Mouse (Mus musculus) left cerebral cortex, adult 18-20 months (tissue): ENCODE results near the gene Ccnyl1. TPM values are rescaled to one million over a fixed set of nuclear protein-coding genes. Genes with fewer than 3 reads are reported as not detected.
A peak's percentile ranks its signal among the peaks of the same experiment; 100 is the strongest.

Experiments
- DNase-seq, 2 experiments: peaks; one replicate each; pipeline ENCODE4 v3.0.0; 2021 to 2022; ENCODE audit warnings: low spot score in 2 of 2, mixed read lengths in 1 of 2
- total RNA-seq, 2 experiments: library from RNA; stranded (reverse); gene quantifications; 2 replicates each; pipeline ENCODE4 v1.2.3; 2021

The Ccnyl1 gene
- total RNA-seq, 2 experiments from 2014 or later: 20.5 to 22.0 TPM

GRCm38 (mm10) chr1:64736681-64737501, 46.6 kb downstream of the Ccnyl1 start:
- no peak for DNase-seq

DNA sequence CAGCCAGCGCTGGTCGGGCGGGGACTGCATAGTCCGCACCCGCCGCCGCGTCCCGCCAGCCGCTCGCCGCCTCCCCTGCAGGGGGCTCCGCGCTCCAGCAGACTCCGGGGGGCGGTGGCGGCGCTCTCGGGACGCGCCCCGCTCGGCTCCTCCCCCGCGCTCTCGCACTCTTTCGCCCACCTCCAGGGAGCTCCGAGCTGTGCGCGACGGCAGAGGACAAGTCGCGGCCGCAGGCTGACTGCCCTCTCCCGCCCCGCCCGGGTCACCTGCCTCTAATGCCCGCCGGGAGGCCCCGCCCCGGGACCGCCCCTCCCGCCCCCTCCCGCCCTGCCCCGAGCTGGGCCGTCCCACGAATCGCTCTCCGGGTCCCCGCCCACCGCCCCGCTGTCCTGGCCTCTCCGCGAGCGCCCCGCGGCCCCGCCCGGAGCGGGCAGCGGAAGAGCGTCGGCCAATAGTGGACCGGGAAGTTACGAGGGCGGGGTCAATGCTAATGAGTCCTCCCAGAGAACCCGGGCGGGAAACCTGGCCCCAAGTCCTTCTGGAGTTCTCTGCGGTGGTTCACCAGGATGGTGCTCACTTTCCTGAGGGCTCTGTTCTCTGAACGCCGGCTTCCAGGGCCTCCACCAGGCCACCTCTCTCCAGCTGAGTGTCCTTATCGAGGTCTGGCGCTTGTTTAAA, 47.4 kb downstream of the Ccnyl1 start, which contains the start of gene Fzd5:
Gene Fzd5 (minus strand): TSS at position 250 of the 678 bp plus-strand sequence.
- peak; percentile 58 to 62 for DNase-seq

DNA sequence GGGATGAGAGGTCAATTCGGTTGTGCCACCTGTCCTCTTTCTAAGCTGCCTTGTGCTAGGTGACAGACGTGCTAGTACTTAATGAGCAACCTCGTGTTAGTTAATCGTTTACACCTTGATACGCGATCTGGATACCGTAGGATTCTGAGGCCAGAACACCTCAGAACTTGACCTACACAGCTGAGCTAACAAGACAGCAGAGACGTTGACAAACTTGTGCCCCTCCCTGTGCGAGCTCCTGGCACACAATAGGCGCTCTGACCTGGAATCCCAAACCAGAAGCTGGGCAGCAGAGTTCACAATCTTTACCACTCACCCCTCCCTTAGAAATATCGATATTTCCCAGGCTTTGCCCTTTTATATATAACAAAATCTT, 47.9 kb downstream of the Ccnyl1 start:
- no peak for DNase-seq

- DNase-seq: no peak
Observed at GRCm38 (mm10) chr1:64738661-64739082, 48.4 kb downstream of the Ccnyl1 start.

- no peak for DNase-seq
Observed at GRCm38 (mm10) chr1:64742741-64743408, 52.6 kb downstream of the Ccnyl1 start.

- no peak for DNase-seq
Observed at GRCm38 (mm10) chr1:64744616-64745015, 54.4 kb downstream of the Ccnyl1 start.

DNA sequence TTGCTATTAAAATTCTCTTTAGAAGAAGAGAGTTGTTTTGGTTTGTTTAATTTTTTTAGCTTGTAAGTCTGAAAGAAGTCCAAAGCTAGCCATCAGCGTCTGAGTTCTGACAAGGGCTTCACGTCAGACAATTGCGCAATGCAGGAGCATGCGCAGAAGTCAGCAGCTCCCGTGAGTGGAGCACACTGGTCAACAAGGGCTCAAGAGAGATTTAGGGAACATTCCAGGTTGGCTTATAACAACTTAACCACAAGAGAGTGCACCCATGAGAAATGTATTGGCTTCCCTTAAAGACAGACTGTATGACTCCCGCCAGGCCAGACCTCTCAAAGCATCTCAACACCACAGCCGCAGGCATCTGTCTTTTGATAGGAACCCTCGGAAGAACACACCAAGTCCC, 62.9 kb downstream of the Ccnyl1 start:
- DNase-seq: no peak

DNA sequence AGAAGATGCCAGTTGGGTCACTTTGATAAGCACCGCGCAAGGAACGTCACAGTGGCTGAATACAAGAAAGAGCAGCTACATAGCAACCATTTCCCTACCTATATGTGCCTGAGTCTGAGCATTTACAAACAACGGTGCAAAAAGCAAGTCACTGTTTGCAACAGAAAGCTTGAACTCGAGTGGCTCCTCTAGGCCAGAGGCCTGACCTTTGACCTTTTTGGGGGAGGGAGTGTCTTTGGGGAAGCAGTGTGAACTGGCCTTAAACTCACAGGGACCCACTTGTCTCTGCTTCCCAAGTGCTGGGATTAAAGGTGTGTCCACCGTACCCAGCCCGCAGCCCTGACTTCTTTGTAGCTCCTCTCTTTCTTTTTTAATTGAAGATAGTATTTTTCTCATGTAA, 63.4 kb downstream of the Ccnyl1 start:
- no peak for DNase-seq

GRCm38 (mm10) chr1:64754658-64755057, 64.4 kb downstream of the Ccnyl1 start:
- no peak for DNase-seq

GRCm38 (mm10) chr1:64755971-64756639, 65.8 kb downstream of the Ccnyl1 start:
- DNase-seq: no peak

- no peak for DNase-seq
Observed at GRCm38 (mm10) chr1:64756640-64757030, 66.4 kb downstream of the Ccnyl1 start.

DNA sequence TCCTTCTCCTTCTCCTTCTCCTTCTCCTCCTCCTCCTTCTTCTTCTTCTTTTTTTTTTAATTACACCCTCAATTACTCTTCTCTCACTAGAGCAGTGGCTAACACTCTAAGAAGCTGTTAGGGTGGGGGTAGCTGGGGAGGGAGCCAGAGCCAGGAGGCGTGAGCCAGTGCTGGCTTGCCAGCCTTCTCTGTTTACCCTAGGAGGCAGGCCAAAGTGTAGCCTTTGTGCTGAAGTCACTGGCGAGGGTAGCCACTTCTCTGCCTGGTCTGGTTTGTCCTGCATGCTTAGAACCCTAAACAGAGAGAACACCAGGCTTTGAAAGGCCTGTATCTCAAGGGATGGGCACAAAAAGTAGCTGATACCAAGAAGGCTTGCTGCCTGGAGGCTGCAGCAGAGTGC, 67.0 kb downstream of the Ccnyl1 start:
- no peak for DNase-seq

GRCm38 (mm10) chr1:64757766-64758165, 67.5 kb downstream of the Ccnyl1 start:
- no peak for DNase-seq

DNA sequence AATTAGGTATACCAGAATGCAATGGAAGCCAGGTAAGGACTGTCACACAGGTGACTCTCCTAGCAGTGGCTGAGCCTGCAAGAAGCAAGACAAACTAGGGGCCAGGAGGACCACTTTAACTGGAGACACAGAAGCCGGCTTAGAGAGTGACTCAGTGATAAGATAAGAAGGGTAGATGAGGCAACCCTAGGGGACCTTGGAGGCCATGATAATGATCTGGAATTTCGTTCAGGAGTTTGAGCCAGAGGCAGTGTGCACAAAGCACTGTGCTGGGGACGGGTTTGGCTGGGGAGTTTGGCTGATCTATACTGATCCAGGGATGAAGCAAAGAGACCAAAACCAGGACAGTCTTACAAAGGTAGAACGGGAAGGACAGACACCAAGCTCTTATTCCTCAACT, 71.4 kb downstream of the Ccnyl1 start:
- no peak for DNase-seq

GRCm38 (mm10) chr1:64770169-64770568, 79.9 kb downstream of the Ccnyl1 start:
- no peak for DNase-seq

- no peak for DNase-seq
Observed at GRCm38 (mm10) chr1:64773305-64773704, 83.0 kb downstream of the Ccnyl1 start.

Other genes with a start within 250 kb of the Ccnyl1 start
- 10 to 100 TPM; 55.2 TPM for gene Creb1, start 157.8 kb upstream of the Ccnyl1 start, total RNA-seq
- 10 to 100 TPM; 12.5 to 13.3 TPM for gene Mettl21a, start 73.2 kb upstream of the Ccnyl1 start, total RNA-seq
- gene Fzd5, start 47.3 kb downstream of the Ccnyl1 start, total RNA-seq: 1 to 10 TPM; 1.4 to 1.8 TPM